Mouse (Mus musculus): Measurements from ENCODE around the gene Csad. TPM values are rescaled to one million over a fixed set of nuclear protein-coding genes. Genes with fewer than 3 reads are reported as not detected.
"Not testable (repeated sequence)": the region's sequence is repeated elsewhere in the genome, so short reads cannot be mapped to it uniquely, and the experiment has no call there.

Gene Csad
- polyA plus RNA-seq, 1 experiment, result 42.7 TPM

DNA sequence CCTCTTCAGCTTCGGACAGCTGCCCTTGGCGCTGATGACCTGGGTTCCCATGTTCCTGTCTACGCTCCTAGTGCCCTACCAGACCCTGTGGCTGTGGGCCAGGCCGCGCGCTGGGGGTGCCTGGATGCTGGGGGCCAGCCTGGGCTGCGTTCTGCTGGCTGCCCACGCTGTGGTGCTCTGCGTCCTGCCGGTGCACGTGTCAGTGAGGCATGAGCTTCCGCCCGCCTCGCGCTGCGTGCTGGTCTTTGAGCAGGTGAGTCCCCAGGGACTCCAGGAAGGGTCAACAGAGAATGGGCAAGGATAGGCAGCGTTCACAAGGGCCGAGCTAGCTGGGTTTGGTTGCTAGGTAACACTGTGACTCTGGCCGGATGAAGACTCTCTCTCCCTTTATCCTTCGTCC, 47.7 kb downstream of the Csad start:
- TF ChIP-seq CTCF (IDR thresholded peaks at IDR 0.05; ENCODE audit: borderline replicate concordance, insufficient read depth, low read length) (no peak), POLR2A (IDR thresholded peaks at IDR 0.05; ENCODE audit: low read depth, low read length) (no peak)
- Histone ChIP-seq H3K4me1 (ENCODE audit: control insufficient read depth, insufficient read depth, low read length) (no peaks in the 10 kb centered on the region), H3K4me3 (ENCODE audit: insufficient read depth, low read length) (no peak overlapping the region), H3K27ac (ENCODE audit: insufficient read depth, low read length) (no peak overlapping the region)

- H3K27ac ChIP-seq (ENCODE audit: insufficient read depth, low read length); H3K4me1 ChIP-seq (ENCODE audit: control insufficient read depth, insufficient read depth, low read length); H3K4me3 ChIP-seq (ENCODE audit: insufficient read depth, low read length): not testable (repeated sequence)
These were observed 49.5 kb downstream of the Csad start for GRCm38 (mm10) chr15:102155006-102155405.

DNA sequence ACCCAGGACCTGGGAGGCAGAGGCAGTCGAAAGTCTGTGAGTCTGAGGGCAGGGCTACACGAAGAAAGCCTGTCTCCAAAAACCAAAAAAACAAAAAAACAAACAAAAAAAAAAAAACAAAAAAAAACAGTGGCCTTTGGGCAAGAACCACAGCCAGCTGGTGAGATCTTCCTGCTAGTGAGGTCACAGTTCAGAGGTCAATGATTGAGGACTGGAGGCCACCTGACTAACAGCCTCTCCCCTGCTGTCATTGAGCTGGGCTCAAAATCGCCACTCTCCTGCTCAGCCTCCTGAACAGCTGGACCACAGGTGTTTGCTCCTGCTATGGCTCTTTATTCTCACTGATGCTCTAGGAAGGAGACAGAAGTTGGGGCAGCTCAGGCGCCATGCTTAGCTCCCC, 51.9 kb downstream of the Csad start:
- Histone ChIP-seq H3K27ac (ENCODE audit: insufficient read depth, low read length) (no peak overlapping the region), H3K4me1 (ENCODE audit: control insufficient read depth, insufficient read depth, low read length) (peaks cover 10% of the 10 kb centered on the region), H3K4me3 (ENCODE audit: insufficient read depth, low read length) (no peak overlapping the region)
- TF ChIP-seq CTCF (IDR thresholded peaks at IDR 0.05; ENCODE audit: borderline replicate concordance, insufficient read depth, low read length) (no peak), POLR2A (IDR thresholded peaks at IDR 0.05; ENCODE audit: low read depth, low read length) (no peak)

DNA sequence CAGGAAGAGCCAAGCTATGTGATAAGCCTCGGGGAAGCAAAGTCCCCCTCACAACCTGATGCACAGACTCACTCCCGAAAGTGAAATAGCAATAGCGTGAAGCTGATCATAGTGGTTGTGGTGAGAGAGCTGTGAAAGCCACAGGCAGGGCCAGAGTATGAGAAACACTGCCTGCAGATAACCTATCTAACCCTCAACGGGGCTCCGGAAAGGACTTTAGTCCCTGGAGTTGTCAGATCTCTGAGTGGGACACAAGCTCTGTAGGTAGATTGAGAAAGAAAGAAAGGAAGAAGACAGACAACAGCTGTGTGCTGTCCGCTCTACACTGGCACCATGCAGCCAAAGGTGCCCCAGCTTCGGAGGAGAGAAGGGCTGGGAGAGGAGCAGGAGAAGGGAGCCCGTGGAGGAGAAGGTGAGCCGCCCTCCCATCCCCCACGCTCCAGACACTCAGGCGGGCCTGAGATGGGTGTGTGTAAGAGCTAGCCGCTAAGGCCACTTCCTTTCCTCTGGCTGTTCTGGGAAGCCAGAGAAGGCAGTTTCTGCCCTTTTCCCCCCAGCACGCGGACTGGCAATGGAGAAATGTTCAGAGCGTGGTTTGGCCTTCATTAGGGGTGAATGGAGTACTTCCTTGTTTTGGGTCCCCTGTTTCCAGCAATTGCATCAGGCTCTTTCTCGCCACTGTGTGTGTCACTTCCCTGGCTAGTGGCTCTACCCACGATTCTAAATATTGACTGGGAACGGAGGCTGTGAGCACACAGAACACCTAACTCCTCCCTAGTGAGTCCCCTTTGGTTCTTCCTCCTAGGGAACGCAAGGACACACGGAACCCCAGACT, 54.0 kb downstream of the Csad start, which contains the start of gene Soat2:
Gene Soat2 (plus strand): TSS at position 226 of the 835 bp plus-strand sequence.
- H3K27ac ChIP-seq (ENCODE audit: insufficient read depth, low read length), result peak within 1 kb of the TSS; percentile 70
- peaks cover 17% of the 10 kb centered on the region for H3K4me1 ChIP-seq (ENCODE audit: control insufficient read depth, insufficient read depth, low read length)
- TF ChIP-seq POLR2A (IDR thresholded peaks at IDR 0.05; ENCODE audit: low read depth, low read length) (peak; percentile 49), CTCF (IDR thresholded peaks at IDR 0.05; ENCODE audit: borderline replicate concordance, insufficient read depth, low read length) (no peak)
- H3K4me3 ChIP-seq (ENCODE audit: insufficient read depth, low read length), result no peak within 1 kb of the TSS

DNA sequence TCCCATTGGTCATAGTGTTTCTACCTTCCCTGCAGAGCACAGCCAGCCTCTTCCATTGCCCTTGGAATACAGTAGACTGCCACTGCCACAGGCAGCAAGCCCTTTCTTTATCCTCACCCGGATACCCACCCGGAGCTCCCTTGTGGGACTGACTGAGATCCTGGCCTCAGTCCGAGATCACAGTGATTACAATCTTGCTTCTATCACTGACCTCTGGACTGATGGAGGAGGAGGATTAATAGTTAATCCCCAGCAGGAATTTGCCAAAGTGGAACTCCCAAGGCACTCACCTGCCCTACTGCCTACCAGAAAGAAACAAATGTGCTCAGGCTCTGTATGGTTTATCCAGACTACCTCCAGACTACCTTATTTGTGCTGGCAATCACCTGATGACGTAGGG, 55.0 kb downstream of the Csad start:
- peaks cover 22% of the 10 kb centered on the region for H3K4me1 ChIP-seq (ENCODE audit: control insufficient read depth, insufficient read depth, low read length)
- no peak overlapping the region for H3K27ac ChIP-seq (ENCODE audit: insufficient read depth, low read length)
- TF ChIP-seq POLR2A (IDR thresholded peaks at IDR 0.05; ENCODE audit: low read depth, low read length) (no peak), CTCF (IDR thresholded peaks at IDR 0.05; ENCODE audit: borderline replicate concordance, insufficient read depth, low read length) (no peak)
- H3K4me3 ChIP-seq (ENCODE audit: insufficient read depth, low read length), result no peak overlapping the region

DNA sequence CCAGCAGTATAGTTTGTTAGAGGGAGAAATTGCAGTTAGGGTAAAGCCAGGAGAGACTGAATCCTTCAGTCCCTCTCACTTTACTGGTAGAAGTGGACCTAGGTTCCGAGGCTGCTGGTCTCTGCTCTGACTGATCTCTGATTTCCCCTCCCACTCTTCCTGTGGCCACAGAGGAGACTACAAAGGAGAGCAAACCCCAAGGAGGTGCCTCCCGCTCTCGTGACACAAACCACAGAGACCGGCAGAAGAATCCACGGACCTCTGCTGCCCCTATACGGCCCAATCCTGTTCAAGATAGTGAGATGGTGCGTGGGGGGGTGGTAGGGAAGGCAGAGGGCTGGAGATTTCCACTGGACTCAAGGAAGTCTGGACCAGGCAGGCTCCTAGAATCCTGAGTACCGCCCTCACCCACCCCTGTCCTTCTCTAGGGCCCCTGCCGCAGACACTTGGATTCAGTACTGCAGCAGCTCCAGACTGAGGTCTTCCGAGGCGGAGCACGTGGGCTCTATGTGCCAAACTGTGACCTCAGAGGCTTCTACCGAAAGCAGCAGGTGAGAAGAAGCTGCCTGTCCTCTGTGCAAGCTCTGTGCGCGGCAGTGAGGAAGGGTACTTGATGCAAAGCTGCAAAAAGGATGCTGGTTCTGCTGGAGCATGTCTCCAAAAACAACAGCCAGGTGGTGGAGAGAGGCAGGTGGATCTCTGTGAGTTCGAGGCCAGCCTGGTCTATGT, 56.7 kb downstream of the Csad start:
- Histone ChIP-seq H3K27ac (ENCODE audit: insufficient read depth, low read length) (peak overlapping the region; percentile 34; the same call in 1 of the 2 replicates), H3K4me3 (ENCODE audit: insufficient read depth, low read length) (no peak overlapping the region), H3K4me1 (ENCODE audit: control insufficient read depth, insufficient read depth, low read length) (peaks cover 29% of the 10 kb centered on the region)
- TF ChIP-seq POLR2A (IDR thresholded peaks at IDR 0.05; ENCODE audit: low read depth, low read length) (no peak), CTCF (IDR thresholded peaks at IDR 0.05; ENCODE audit: borderline replicate concordance, insufficient read depth, low read length) (no peak)

DNA sequence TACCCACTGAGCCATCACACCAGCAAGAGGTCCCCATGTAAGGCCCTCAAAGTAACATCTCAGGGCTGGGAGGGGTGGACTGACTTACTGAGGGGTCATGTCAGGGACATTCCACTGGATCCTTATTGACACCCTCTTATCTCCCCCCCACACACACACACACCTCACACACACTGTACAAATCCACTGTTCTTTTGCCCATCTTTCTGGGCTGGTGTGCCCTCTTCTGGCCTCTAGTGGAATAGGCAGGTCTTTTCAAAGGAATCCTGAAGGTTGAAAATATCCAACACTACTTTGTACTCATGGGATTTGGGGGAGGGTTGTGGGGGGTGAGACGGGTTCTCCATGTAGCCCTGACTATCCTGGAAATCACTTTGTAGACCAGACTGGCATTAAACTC, 57.6 kb downstream of the Csad start:
- Histone ChIP-seq H3K27ac (ENCODE audit: insufficient read depth, low read length) (no peak overlapping the region), H3K4me1 (ENCODE audit: control insufficient read depth, insufficient read depth, low read length) (peaks cover 33% of the 10 kb centered on the region), H3K4me3 (ENCODE audit: insufficient read depth, low read length) (no peak overlapping the region)
- TF ChIP-seq POLR2A (IDR thresholded peaks at IDR 0.05; ENCODE audit: low read depth, low read length), result no peak
- peak; percentile 40; the same call in 1 of the 2 replicates for TF ChIP-seq CTCF (IDR thresholded peaks at IDR 0.05; ENCODE audit: borderline replicate concordance, insufficient read depth, low read length)

- TF ChIP-seq CTCF (IDR thresholded peaks at IDR 0.05; ENCODE audit: borderline replicate concordance, insufficient read depth, low read length), result no peak
- TF ChIP-seq POLR2A (IDR thresholded peaks at IDR 0.05; ENCODE audit: low read depth, low read length), result no peak
- peak overlapping the region; percentile 29 for H3K27ac ChIP-seq (ENCODE audit: insufficient read depth, low read length)
- peaks cover 32% of the 10 kb centered on the region for H3K4me1 ChIP-seq (ENCODE audit: control insufficient read depth, insufficient read depth, low read length)
- H3K4me3 ChIP-seq (ENCODE audit: insufficient read depth, low read length), result no peak overlapping the region
These were observed 58.4 kb downstream of the Csad start for GRCm38 (mm10) chr15:102146089-102146488.

DNA sequence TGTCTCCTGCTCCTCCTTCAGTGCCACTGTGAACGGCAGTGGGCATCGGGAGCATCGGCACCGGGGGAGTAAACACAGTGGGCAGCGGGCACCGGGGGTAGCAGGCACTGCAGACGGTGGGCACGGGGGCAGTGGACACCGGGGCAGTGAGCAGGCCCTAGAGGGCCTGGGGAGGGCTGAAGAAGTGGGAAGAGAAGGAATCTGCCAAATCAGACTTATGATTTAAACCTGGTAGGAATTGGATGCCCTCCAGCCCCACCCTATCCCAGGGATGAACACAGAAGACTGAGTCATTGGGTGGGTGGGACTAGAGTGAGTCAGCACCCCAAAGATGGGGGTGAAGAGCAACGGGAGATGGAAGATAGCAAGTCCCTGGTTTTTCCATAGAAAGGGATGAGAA, 59.2 kb downstream of the Csad start:
- 0 out of 2 replicates have a peak overlapping the region, but pooled peaks have one; percentile 42 for H3K4me3 ChIP-seq (ENCODE audit: insufficient read depth, low read length)

GRCm38 (mm10) chr15:102144726-102145125, 59.8 kb downstream of the Csad start:
- peaks cover 23% of the 10 kb centered on the region for H3K4me1 ChIP-seq (ENCODE audit: control insufficient read depth, insufficient read depth, low read length)
- H3K27ac ChIP-seq (ENCODE audit: insufficient read depth, low read length), result peak overlapping the region; percentile 60
- no peak for TF ChIP-seq CTCF (IDR thresholded peaks at IDR 0.05; ENCODE audit: borderline replicate concordance, insufficient read depth, low read length)
- peak overlapping the region; percentile 42 for H3K4me3 ChIP-seq (ENCODE audit: insufficient read depth, low read length)

More for the DNA sequence above, 59.2 kb downstream of the Csad start:
- Histone ChIP-seq H3K27ac (ENCODE audit: insufficient read depth, low read length) (peak overlapping the region; percentile 60), H3K4me1 (ENCODE audit: control insufficient read depth, insufficient read depth, low read length) (peaks cover 26% of the 10 kb centered on the region)
- no peak for TF ChIP-seq CTCF (IDR thresholded peaks at IDR 0.05; ENCODE audit: borderline replicate concordance, insufficient read depth, low read length)
- TF ChIP-seq POLR2A (IDR thresholded peaks at IDR 0.05; ENCODE audit: low read depth, low read length), result no peak
